9 mouse cellular contexts compared by ENCODE assay signal in the genomic region with DNA sequence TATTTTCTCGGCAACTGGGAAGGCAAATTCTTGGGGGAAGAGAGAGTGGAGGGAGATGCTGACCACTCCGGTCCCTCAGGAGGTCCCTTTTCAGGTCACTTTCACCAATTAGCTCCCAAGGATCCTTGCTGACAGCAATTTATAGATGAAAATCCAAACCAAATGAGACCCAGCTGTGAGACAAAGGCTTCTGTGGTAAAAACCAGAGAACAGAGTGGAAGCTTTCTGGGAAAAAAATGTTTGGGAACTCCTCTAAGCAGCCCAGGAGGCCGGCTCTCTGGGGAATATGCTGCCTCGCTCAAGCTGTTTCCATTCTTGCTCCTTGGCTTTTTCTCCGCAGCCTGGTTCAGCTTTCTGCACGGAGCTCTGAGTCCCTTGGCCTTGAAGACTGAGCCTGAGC.
DNase-seq lines count a peak whose midpoint lies in the region; ATAC-seq lines count a peak whose summit lies in the region.
"Had no signal": no experiment of that assay in that cellular context is flagged by ENCODE, and none has a peak within 500 bp of the region (broad histone marks: within the 10 kb centered on the region; RNA-seq: fewer than 3 reads in every experiment).

No protein-coding gene starts in this region.

- no peak for DNase-seq in lung, adult 18-20 months
- peak; percentile 29 to 34 for DNase-seq in heart, postnatal 36 days
- peak; percentile 64 for DNase-seq in limb, embryonic 11.5 days (ENCODE audit: low spot score)

- H3K36me3 ChIP-seq in lung, embryonic 15.5 days = no peaks in the 10 kb centered on the region
- no peaks in the 10 kb centered on the region for H3K36me3 ChIP-seq in forebrain, embryonic 15.5 days
- H3K36me3 ChIP-seq in limb, embryonic 11.5 days (ENCODE audit: control insufficient read depth, insufficient read depth, low read length) = no peaks in the 10 kb centered on the region
- H3K36me3 ChIP-seq in stomach, embryonic 16.5 days (ENCODE audit: control insufficient read depth, insufficient read depth, low read length) = no peaks in the 10 kb centered on the region

- no peaks in the 10 kb centered on the region for H3K27me3 ChIP-seq in lung, embryonic 15.5 days
- H3K27me3 ChIP-seq in forebrain, embryonic 15.5 days = no peaks in the 10 kb centered on the region
- H3K27me3 ChIP-seq in limb, embryonic 11.5 days (ENCODE audit: control insufficient read depth, insufficient read depth, low read length) = no peaks in the 10 kb centered on the region
- no peaks in the 10 kb centered on the region for H3K27me3 ChIP-seq in stomach, embryonic 16.5 days (ENCODE audit: control insufficient read depth, insufficient read depth, low read length)
- H3K27me3 ChIP-seq: Patski had no signal

- H3K4me3 ChIP-seq in lung, embryonic 15.5 days = peak overlapping the region; percentile 14; the same call in 1 of the 2 replicates
- no peak overlapping the region for H3K4me3 ChIP-seq in forebrain, embryonic 15.5 days
- 0 out of 2 replicates have a peak overlapping the region, but pooled peaks have one; percentile 1 for H3K4me3 ChIP-seq in limb, embryonic 11.5 days (ENCODE audit: low read depth, low read length)
- H3K4me3 ChIP-seq in stomach, embryonic 16.5 days (replicated peaks; ENCODE audit: low read length) = peak overlapping the region; percentile 8; the same call in 1 of the 2 replicates

- intact Hi-C loops in heart, postnatal 36 days (cut with DNase I) = no loop called here

- H3K9me3 ChIP-seq in lung, embryonic 15.5 days = no peaks in the 10 kb centered on the region
- no peaks in the 10 kb centered on the region for H3K9me3 ChIP-seq in forebrain, embryonic 15.5 days
- no peaks in the 10 kb centered on the region for H3K9me3 ChIP-seq in limb, embryonic 11.5 days (ENCODE audit: control insufficient read depth, low read length)
- H3K9me3 ChIP-seq in stomach, embryonic 16.5 days (replicated peaks; ENCODE audit: control insufficient read depth, low read length) = no peaks in the 10 kb centered on the region

- no peak for ATAC-seq in lung, embryonic 15.5 days (ENCODE audit: borderline replicate concordance, extremely low read depth, low FRiP score, low TSS enrichment)
- 0 out of 2 replicates have a peak, but pooled peaks have one; percentile 29 for ATAC-seq in forebrain, embryonic 15.5 days (replicated peaks)
- ATAC-seq in limb, embryonic 11.5 days (ENCODE audit: insufficient number of reproducible peaks, low FRiP score, low TSS enrichment, low read depth) = no peak
- no peak for ATAC-seq in stomach, embryonic 16.5 days (ENCODE audit: insufficient read depth, low FRiP score)
- ATAC-seq in monocyte, adult 5-6 weeks (replicated peaks; ENCODE audit: insufficient number of reproducible peaks, low FRiP score, low TSS enrichment, poor library complexity, severe bottlenecking) = no peak
- no peak for ATAC-seq in erythroblast, adult 5-6 weeks (replicated peaks; ENCODE audit: low FRiP score, poor library complexity, severe bottlenecking)
- ATAC-seq: Patski had no signal

- peaks cover 10% of the 10 kb centered on the region for H3K4me1 ChIP-seq in lung, embryonic 15.5 days
- peaks cover 11% of the 10 kb centered on the region for H3K4me1 ChIP-seq in forebrain, embryonic 15.5 days
- H3K4me1 ChIP-seq in limb, embryonic 11.5 days (ENCODE audit: control insufficient read depth, insufficient read depth, low read length) = peaks cover 5% of the 10 kb centered on the region; the same call in 1 of the 2 replicates
- no peaks in the 10 kb centered on the region for H3K4me1 ChIP-seq in stomach, embryonic 16.5 days (ENCODE audit: control insufficient read depth, insufficient read depth, low read length)

- WGBS in lung, embryonic 15.5 days = 13% methylated on average over 6 of the region's 6 CpGs
- WGBS in forebrain, embryonic 15.5 days = 8% methylated on average over 6 of the region's 6 CpGs
- 1% methylated on average over 6 of the region's 6 CpGs for WGBS in limb, embryonic 11.5 days
- 6% methylated on average over 6 of the region's 6 CpGs for WGBS in stomach, embryonic 16.5 days

- no peak overlapping the region for H3K9ac ChIP-seq in lung, embryonic 15.5 days
- H3K9ac ChIP-seq in forebrain, embryonic 15.5 days (replicated peaks) = no peak overlapping the region
- no peak overlapping the region for H3K9ac ChIP-seq in limb, embryonic 11.5 days (ENCODE audit: low read length)
- H3K9ac ChIP-seq in stomach, embryonic 16.5 days (ENCODE audit: low read length) = 0 out of 2 replicates have a peak overlapping the region, but pooled peaks have one; percentile 6

- peak overlapping the region; percentile 48 for H3K4me2 ChIP-seq in lung, embryonic 15.5 days
- H3K4me2 ChIP-seq in forebrain, embryonic 15.5 days (replicated peaks) = peak overlapping the region; percentile 23
- peak overlapping the region; percentile 33 for H3K4me2 ChIP-seq in limb, embryonic 11.5 days (ENCODE audit: low read depth, severe bottlenecking)
- peak overlapping the region; percentile 48 for H3K4me2 ChIP-seq in stomach, embryonic 16.5 days (ENCODE audit: low read depth, low read length)

- no peak overlapping the region for H3K27ac ChIP-seq in lung, embryonic 15.5 days
- 0 out of 2 replicates have a peak overlapping the region, but pooled peaks have one; percentile 0 for H3K27ac ChIP-seq in forebrain, embryonic 15.5 days (replicated peaks)
- no peak overlapping the region; the same call in 1 of the 2 replicates for H3K27ac ChIP-seq in limb, embryonic 11.5 days (replicated peaks; ENCODE audit: low read depth, low read length)
- peak overlapping the region; percentile 5 for H3K27ac ChIP-seq in stomach, embryonic 16.5 days (ENCODE audit: low read length)

Comparison
In these comparisons a context has a peak if more than half of its experiments do, and no peak if none do; other contexts are left out.
1. H3K27ac ChIP-seq: peak in forebrain, embryonic 15.5 days (single experiment) and stomach, embryonic 16.5 days (single experiment); none in lung, embryonic 15.5 days (single experiment) and limb, embryonic 11.5 days (single experiment).
2. DNase-seq: peak in heart, postnatal 36 days (2 of 2) and limb, embryonic 11.5 days (single experiment); none in lung, adult 18-20 months (0 of 2).
3. Peak in every context shown above with its lines, with median percentiles within 50 percentile points of each other: H3K4me2 ChIP-seq.